Comparison of ENCODE assay signal across 19 mouse cellular contexts in genomic region chr19:47903679-47904078, GRCm38 (mm10). TPM values are rescaled to one million over a fixed set of nuclear protein-coding genes. Genes with fewer than 3 reads are reported as not detected.
DNase-seq lines count a peak whose midpoint lies in the region; ATAC-seq lines count a peak whose summit lies in the region.
"Had no signal": no experiment of that assay in that cellular context is flagged by ENCODE, and none has a peak within 500 bp of the region (broad histone marks: within the 10 kb centered on the region; RNA-seq: fewer than 3 reads in every experiment).

No protein-coding gene starts in this region.

- peaks cover 18% of the 10 kb centered on the region; the same call in 1 of the 2 replicates for H3K36me3 ChIP-seq in heart, embryonic 14.5 days (ENCODE audit: control insufficient read depth, insufficient read depth, low read length)
- no peaks in the 10 kb centered on the region for H3K36me3 ChIP-seq in neural tube, embryonic 13.5 days
- H3K36me3 ChIP-seq in hindbrain, embryonic 11.5 days (ENCODE audit: control insufficient read depth, insufficient read depth, low read length) = no peaks in the 10 kb centered on the region

- no peak overlapping the region for H3K4me2 ChIP-seq in heart, embryonic 14.5 days (ENCODE audit: low read length)
- H3K4me2 ChIP-seq in neural tube, embryonic 13.5 days = no peak overlapping the region
- no peak overlapping the region for H3K4me2 ChIP-seq in hindbrain, embryonic 11.5 days (replicated peaks; ENCODE audit: low read depth, low read length)

- peak overlapping the region; percentile 85 to 91; a peak in 3 of 4 replicates for H3K27ac ChIP-seq in heart, embryonic 14.5 days (replicated peaks in 1 of 2; ENCODE audit: control insufficient read depth in 1 of 2, insufficient read depth in 1 of 2, low read depth in 2 of 2, low read length in 2 of 2)
- no peak overlapping the region for H3K27ac ChIP-seq in neural tube, embryonic 13.5 days (replicated peaks)
- no peak overlapping the region for H3K27ac ChIP-seq in hindbrain, embryonic 11.5 days (ENCODE audit: low read depth, low read length)

- H3K9ac ChIP-seq in heart, embryonic 14.5 days (ENCODE audit: low read length) = no peak overlapping the region
- H3K9ac ChIP-seq in neural tube, embryonic 13.5 days = no peak overlapping the region
- no peak overlapping the region for H3K9ac ChIP-seq in hindbrain, embryonic 11.5 days (ENCODE audit: low read depth, low read length)
- H3K9ac ChIP-seq: limb, embryonic 13.5 days had no signal

- H3K4me1 ChIP-seq in heart, embryonic 14.5 days (ENCODE audit: control insufficient read depth in 2 of 2, insufficient read depth in 2 of 2, low read length in 2 of 2) = peaks cover 37 to 52% of the 10 kb centered on the region in 2 experiments
- H3K4me1 ChIP-seq in neural tube, embryonic 13.5 days (replicated peaks) = peaks cover 37% of the 10 kb centered on the region
- peaks cover 3% of the 10 kb centered on the region for H3K4me1 ChIP-seq in hindbrain, embryonic 11.5 days (replicated peaks; ENCODE audit: control insufficient read depth, insufficient read depth, low read length)

- no peaks in the 10 kb centered on the region for H3K9me3 ChIP-seq in heart, embryonic 14.5 days (ENCODE audit: control insufficient read depth, low read length)
- no peaks in the 10 kb centered on the region for H3K9me3 ChIP-seq in neural tube, embryonic 13.5 days
- no peaks in the 10 kb centered on the region for H3K9me3 ChIP-seq in hindbrain, embryonic 11.5 days (ENCODE audit: control insufficient read depth, low read length)
- H3K9me3 ChIP-seq: limb, embryonic 13.5 days had no signal

- ATAC-seq in heart, embryonic 14.5 days (ENCODE audit: insufficient number of reproducible peaks, insufficient read depth, low FRiP score, low read depth) = no peak
- peak; percentile 48; the same call in 1 of the 2 replicates for ATAC-seq in neural tube, embryonic 13.5 days (ENCODE audit: low read depth)
- peak; percentile 41; the same call in 1 of the 2 replicates for ATAC-seq in hindbrain, embryonic 11.5 days (ENCODE audit: low FRiP score)

- 78% methylated on average over 4 of the region's 4 CpGs for WGBS in heart, embryonic 14.5 days
- 52% methylated on average over 4 of the region's 4 CpGs for WGBS in neural tube, embryonic 13.5 days
- WGBS in hindbrain, embryonic 11.5 days = 56% methylated on average over 4 of the region's 4 CpGs

- no peaks in the 10 kb centered on the region for H3K27me3 ChIP-seq in heart, embryonic 14.5 days (ENCODE audit: control insufficient read depth, insufficient read depth, low read length)
- H3K27me3 ChIP-seq in neural tube, embryonic 13.5 days = no peaks in the 10 kb centered on the region
- no peaks in the 10 kb centered on the region for H3K27me3 ChIP-seq in hindbrain, embryonic 11.5 days (ENCODE audit: control insufficient read depth, insufficient read depth, low read length)
- H3K27me3 ChIP-seq: limb, embryonic 13.5 days had no signal

- DNase-seq in heart, adult 18-20 months = no peak
- no peak for DNase-seq in neural tube, embryonic 10.5 days (ENCODE audit: extremely low spot score, low spot score)
- DNase-seq in hindbrain, embryonic 11.5 days (ENCODE audit: low spot score) = no peak
- DNase-seq in left cerebral cortex, adult 18-20 months (ENCODE audit: low spot score in 2 of 2) = no peak
- no peak for DNase-seq in spleen, postnatal 10 days (ENCODE audit: low spot score in 2 of 2)
- DNase-seq in ovary, postnatal 36 days (ENCODE audit: low spot score) = no peak
- DNase-seq: adrenal gland, postnatal 14 days; cerebellum, postnatal 25 days; gastrocnemius, adult 2 months; heart, postnatal 4 days; kidney, postnatal 10 days; right cerebral cortex, postnatal 25 days had no signal

- H3K4me3 ChIP-seq in heart, embryonic 14.5 days (ENCODE audit: control insufficient read depth in 1 of 2, insufficient read depth in 1 of 2, low read depth in 1 of 2, low read length in 2 of 2) = no peak overlapping the region
- H3K4me3 ChIP-seq in neural tube, embryonic 13.5 days = no peak overlapping the region
- H3K4me3 ChIP-seq in hindbrain, embryonic 11.5 days (ENCODE audit: low read depth, low read length) = no peak overlapping the region
- H3K4me3 ChIP-seq: gastrocnemius, adult 2 months; limb, embryonic 13.5 days had no signal

RNA-seq across cellular contexts. Expression of gene Cfap43, which starts 15.4 kb away (rescaled TPM):
- polyA plus RNA-seq in heart, embryonic 14.5 days (2014; fragmentation: Nextera tagmentation; extraction: Ambion mirVana) = 0.16 TPM in 2 replicates
- 1 to 10 TPM in 1 of 2 experiments, not detected in 1; 1.1 TPM for total RNA-seq in heart, adult 18-20 months (2021)
- 0.28 and 0.47 TPM in 2 replicates for polyA plus RNA-seq in neural tube, embryonic 13.5 days (2015; fragmentation: Nextera tagmentation; extraction: Ambion mirVana)
- polyA plus RNA-seq in hindbrain, embryonic 11.5 days (2014; fragmentation: Nextera tagmentation; extraction: Ambion mirVana) = 0.54 and 2.1 TPM in 2 replicates
- total RNA-seq in left cerebral cortex, adult 18-20 months (2021) = under 1 TPM; 0.45 to 0.70 TPM
- total RNA-seq: adrenal gland, postnatal 14 days; heart, postnatal 4 days had no signal
- polyA plus RNA-seq: embryonic facial prominence, embryonic 11.5 days; G1E; liver, embryonic 16.5 days had no signal

RNA-seq across cellular contexts. Expression of gene Itprip, which starts 15.4 kb away (rescaled TPM):
- 15.8 and 16.4 TPM in 2 replicates for polyA plus RNA-seq in heart, embryonic 14.5 days (2014; fragmentation: Nextera tagmentation; extraction: Ambion mirVana)
- 1 to 10 TPM; 8.9 to 9.2 TPM for total RNA-seq in heart, adult 18-20 months (2021)
- 7.0 and 8.1 TPM in 2 replicates for polyA plus RNA-seq in neural tube, embryonic 13.5 days (2015; fragmentation: Nextera tagmentation; extraction: Ambion mirVana)
- 10.0 and 12.2 TPM in 2 replicates for polyA plus RNA-seq in hindbrain, embryonic 11.5 days (2014; fragmentation: Nextera tagmentation; extraction: Ambion mirVana)
- total RNA-seq in left cerebral cortex, adult 18-20 months (2021) = 1 to 10 TPM; 1.1 to 1.3 TPM

RNA-seq across cellular contexts. Expression of gene Cfap58, which starts 33.8 kb away (rescaled TPM):
- polyA plus RNA-seq in heart, embryonic 14.5 days (2014; fragmentation: Nextera tagmentation; extraction: Ambion mirVana) = 0.08 and 0.12 TPM in 2 replicates
- total RNA-seq in heart, adult 18-20 months (2021) = 1 to 10 TPM; 2.0 to 2.6 TPM
- 0.47 and 0.62 TPM in 2 replicates for polyA plus RNA-seq in neural tube, embryonic 13.5 days (2015; fragmentation: Nextera tagmentation; extraction: Ambion mirVana)
- 0.36 and 0.37 TPM in 2 replicates for polyA plus RNA-seq in hindbrain, embryonic 11.5 days (2014; fragmentation: Nextera tagmentation; extraction: Ambion mirVana)
- under 1 TPM; 0.12 to 0.51 TPM for total RNA-seq in left cerebral cortex, adult 18-20 months (2021)
- total RNA-seq: adrenal gland, postnatal 14 days; G1E; gastrocnemius, adult 2 months; neutrophil, adult 5-6 weeks had no signal
- polyA plus RNA-seq: embryonic facial prominence, embryonic 11.5 days; G1E; limb, embryonic 13.5 days; liver, embryonic 16.5 days had no signal

RNA-seq across cellular contexts. Expression of gene Gsto2, which starts 38.3 kb away (rescaled TPM):
- 1.5 and 2.3 TPM in 2 replicates for polyA plus RNA-seq in heart, embryonic 14.5 days (2014; fragmentation: Nextera tagmentation; extraction: Ambion mirVana)
- 1 to 10 TPM; 2.0 to 2.6 TPM for total RNA-seq in heart, adult 18-20 months (2021)
- polyA plus RNA-seq in neural tube, embryonic 13.5 days (2015; fragmentation: Nextera tagmentation; extraction: Ambion mirVana) = 1.0 and 1.3 TPM in 2 replicates
- polyA plus RNA-seq in hindbrain, embryonic 11.5 days (2014; fragmentation: Nextera tagmentation; extraction: Ambion mirVana) = 0.77 and 1.4 TPM in 2 replicates
- 1 to 10 TPM; 2.1 to 2.5 TPM for total RNA-seq in left cerebral cortex, adult 18-20 months (2021)

RNA-seq across cellular contexts. Expression of gene Gsto1, which starts 48.9 kb away (rescaled TPM):
- polyA plus RNA-seq in heart, embryonic 14.5 days (2014; fragmentation: Nextera tagmentation; extraction: Ambion mirVana) = 88.0 and 92.7 TPM in 2 replicates
- total RNA-seq in heart, adult 18-20 months (2021) = 100 to 1,000 TPM; 207 to 211 TPM
- polyA plus RNA-seq in neural tube, embryonic 13.5 days (2015; fragmentation: Nextera tagmentation; extraction: Ambion mirVana) = 137 and 142 TPM in 2 replicates
- 105 and 116 TPM in 2 replicates for polyA plus RNA-seq in hindbrain, embryonic 11.5 days (2014; fragmentation: Nextera tagmentation; extraction: Ambion mirVana)
- 10 to 100 TPM; 39.4 to 41.8 TPM for total RNA-seq in left cerebral cortex, adult 18-20 months (2021)

Comparison
In these comparisons a context has a peak if more than half of its experiments do, and no peak if none do; other contexts are left out.
1. H3K27ac ChIP-seq: peak in heart, embryonic 14.5 days (2 of 2); none in neural tube, embryonic 13.5 days (single experiment) and hindbrain, embryonic 11.5 days (single experiment).